Mouse (Mus musculus) cerebellum, postnatal 10 days (tissue): Measurements from ENCODE around the gene Aspg.

ENCODE experiments used
- DNase-seq, 2 experiments: peaks; one replicate each; pipeline ENCODE4 v3.0.0; 2021; ENCODE audit warnings: mixed read lengths in 2 of 2

Gene Aspg

DNA sequence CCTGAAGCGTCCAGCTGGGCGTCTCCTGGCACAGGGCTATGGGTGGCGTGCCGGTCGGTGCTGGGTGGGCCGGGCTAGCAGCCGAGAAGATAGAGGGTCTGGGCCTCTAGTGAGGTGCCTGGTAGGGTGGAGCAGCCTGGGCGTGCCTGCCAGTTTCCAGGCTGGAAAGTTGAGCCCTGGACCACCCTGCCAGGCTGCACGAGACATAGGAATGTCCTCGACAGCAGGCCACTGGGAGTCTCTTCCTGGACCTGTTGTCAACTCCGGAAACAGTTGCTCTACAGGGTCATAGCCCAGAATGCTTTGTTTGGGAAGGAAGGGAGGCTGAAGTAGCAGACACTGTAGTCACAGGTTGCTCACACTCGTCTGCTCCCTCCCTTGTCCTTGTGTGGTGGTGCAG, 47.1 kb downstream of the Aspg start:
- no peak for DNase-seq

DNA sequence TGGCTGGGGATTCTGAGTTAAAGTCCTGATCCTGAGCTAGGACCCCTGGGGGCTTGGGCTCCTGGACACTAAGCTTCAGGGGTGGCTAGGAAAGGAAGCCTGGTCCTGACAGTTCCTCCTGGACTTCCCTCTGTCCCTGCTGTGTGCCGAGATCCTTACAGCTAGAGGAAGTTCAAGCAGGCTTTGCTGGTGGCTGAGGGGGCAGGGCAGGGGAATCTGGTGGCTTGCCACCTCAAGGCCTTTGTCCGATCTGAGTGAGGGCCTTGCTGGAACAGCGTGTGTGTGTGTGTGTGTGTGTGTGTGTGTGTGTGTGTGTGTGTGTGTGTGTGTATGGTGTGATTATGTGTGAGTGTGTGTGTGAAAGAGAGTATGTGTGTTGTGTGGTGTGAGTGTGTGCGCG, 48.0 kb downstream of the Aspg start:
- no peak for DNase-seq

DNA sequence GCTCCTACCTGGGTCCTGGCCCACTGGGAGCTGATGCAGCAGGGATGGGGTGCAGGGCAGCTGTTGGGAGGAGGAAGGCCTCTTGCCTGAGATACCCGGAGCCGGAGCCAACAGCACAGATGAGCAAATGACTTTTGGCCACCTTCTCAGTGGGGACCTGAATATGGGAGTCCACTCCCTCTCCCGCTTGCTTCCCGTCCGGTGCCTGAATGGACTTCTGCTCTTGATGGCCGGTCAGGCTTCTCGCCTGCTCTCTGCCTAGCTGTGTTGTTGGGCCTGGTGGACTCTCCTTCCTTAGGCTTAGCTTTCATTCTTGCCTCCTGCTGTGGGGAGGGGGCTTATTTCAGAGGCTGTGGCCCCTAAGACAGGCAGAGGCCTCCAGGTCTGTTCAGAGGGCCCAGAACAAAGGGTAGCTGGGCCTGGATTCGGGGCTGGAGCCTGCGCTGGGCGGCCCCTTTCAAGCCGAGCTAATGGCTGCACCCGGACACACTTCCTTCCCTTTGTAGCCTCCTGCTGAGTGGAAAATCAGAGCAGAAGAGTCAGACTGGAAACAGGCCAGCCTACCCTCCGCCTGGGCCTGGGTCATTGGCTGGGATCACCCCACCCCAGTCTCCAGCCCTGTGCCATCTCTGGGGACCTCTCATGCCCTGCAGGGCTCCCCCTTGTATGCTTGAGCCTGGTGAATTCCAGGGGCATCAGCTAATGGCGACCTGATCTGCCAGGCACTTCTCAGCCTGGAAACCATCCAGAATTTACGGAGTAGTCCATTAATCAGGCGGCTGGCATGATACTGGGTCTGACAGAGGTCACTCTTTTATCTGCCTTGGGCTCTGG, 49.0 kb downstream of the Aspg start:
- peak; percentile 57 to 58 for DNase-seq

DNA sequence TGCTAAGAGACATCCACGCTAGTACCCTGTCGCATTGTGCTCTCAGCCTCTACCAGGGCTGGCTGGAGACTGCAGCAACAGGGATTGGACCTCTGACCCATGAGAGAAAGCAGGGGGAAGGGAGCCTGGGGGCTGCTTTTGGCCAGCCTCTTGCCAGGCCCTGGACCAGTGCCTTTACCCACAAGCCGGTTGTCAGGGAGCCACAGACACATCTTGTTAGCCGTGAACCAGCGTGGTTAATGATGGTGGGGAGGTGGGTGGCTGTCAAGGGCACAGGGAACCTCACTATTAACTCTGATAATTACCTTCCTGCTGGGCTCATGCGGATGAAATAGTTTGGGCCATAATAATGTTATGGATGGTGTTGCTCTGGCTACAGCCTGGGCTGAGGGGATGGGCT, 50.3 kb downstream of the Aspg start:
- peak in 1 of 2 experiments; percentile 56 for DNase-seq

DNA sequence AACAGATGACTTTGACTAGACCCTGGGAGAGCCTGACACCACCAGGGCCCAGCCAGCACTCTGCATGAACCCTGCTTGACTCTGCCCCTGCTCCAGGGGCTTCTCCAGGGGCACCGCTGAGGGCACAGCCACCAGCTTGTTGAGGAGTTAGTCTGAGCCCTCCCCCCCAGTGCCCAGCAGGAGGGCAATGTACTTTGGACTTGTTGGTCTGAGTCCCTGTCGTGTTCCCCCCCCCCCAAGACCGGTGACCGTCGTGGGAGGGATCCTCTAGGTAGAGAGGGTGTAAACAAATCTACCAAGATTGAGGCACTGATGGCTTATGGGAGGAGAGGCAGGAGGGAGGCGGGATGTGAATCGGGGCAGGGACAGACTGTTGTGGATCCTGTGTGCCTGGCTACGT, 51.8 kb downstream of the Aspg start:
- DNase-seq, result no peak

DNA sequence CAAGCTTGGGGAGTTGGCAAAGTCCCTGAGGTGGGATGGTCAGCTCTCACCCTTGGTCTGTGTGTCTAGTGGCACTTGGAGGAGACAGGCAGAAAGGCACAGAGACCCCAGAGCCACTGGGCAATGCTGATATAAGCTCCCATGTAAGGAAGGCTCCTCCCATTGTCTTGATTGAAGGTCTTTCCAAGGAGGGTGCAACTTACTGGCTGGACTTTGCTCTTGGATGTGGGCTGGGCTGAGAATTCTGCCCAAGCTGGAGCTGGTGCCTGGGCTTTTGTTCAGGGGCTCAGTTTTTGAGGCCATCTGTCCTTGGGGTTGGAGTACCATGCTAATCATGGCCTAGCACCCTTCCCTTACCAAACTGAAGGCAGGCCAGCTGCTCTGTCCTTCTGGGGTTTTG, 52.3 kb downstream of the Aspg start:
- no peak for DNase-seq

DNA sequence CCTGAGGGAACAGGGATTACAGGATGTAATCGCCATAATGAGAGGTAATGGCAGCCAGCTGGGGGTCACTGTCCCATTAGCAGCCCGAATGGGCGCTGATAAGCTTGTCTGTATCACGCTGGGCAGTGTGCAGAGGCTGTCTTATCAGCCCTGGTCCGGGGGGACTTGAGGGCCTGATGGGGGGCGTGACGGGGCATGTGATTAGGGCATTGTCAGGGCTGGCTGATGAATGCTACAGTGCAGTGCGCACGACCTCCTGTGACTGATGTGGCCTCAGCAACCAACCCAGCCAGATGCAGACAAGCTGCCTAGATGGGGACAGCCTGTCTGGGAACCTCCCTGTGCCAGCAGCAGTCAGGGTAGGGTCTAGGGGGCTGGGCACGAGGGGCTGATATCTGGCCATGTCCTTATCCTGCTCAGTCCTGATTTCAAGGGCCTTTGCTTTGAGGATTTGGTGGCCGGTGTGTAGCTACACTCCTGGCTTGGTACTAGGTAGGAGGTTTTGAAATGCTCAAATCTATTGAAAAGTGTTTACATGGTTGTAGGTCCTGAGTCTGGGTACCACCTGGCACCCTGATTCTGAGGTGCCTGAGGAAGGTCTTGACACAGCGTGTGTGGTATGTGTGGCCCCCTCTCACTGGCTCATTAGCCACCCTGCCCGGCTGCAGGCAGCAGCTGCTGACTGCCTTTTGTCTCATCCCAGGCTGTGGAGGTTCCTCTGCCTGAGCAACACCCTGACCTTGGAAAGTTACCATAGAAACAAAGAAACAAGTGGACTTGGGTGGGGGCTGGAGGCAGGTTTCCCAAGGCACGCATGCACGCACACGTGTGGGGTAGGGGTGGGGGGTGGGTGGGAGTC, 57.7 kb downstream of the Aspg start:
- no peak for DNase-seq

DNA sequence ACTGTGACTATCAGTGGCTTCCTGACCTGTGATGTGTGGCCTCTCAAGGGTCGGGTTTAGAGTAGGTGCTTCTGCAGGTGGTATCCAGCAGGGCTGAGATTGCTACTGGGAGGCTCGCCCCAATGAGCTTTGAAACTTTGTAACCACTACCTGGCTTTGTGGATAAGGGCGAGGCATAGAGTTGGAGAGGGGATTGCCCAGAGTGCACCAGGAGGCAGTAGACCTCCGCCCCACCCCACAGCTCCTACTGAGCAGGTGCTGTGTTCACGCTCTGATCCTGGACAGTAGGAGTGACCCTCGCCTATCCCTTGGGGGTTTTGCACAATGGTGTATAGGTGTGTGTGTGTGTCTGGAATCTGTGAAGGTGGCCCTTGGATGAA, 58.4 kb downstream of the Aspg start:
- DNase-seq, result no peak

DNA sequence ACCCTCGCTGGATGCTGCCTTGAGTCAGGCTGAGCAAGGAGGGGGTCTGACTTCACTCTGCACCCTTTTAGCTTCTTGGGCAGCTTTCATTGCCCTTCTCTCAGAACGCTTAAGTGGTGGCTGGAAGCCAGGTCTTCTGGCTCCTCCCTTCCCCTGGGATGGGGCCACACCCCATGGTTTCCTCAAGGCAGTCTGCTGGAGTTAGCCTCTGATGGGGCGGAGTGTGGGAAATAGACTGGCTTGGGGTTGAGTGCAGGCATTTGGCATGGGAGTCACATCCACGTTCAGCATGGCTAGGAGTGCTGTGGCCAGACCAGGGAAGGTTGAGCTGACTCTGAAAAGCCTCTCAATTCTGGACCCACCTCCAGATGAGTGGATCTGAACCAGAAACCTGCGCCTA, 62.8 kb downstream of the Aspg start:
- DNase-seq, result no peak

DNA sequence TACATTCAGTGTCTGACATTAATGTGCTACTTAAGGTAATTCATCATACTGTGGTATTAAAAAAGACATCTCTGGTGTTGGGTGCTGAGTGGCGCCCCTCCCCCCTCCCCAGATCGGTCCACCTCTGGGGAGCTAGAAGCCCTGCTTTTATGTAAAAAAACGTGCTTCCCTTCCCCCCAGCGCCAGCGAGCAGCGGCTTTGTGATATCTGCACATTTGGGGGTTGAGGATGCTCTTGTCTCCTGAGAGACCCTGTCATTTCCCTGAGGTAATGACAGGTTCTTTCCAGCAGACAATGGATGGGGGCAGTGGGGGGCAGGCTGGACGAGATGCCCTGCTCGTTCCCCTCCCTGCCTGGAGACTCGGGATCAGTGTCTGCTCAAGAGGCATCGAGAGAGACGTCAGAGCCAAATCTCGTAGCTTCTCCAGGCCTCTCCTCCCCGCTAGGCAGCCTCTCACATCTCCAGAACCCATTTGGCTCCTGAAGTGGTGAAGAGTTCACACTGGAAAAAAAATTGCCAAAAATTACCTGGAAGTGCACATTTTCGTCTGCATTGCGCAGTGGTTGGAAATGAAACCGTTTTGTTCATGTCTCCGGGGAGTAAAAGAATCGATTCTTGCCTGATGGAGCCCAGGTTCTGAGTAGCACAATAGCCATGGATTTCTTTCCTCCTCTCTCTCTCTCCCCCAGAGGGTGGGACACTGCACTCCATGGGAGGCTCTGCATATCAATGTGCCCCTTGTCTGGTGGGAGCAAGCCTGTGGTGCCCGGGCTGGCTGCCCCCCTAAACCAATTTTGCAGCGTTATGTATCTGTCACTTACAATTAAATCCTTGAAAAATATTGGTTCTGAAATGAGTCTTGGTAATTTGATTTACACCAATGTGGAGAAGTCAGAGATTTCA, 64.4 kb downstream of the Aspg start:
- DNase-seq, result no peak

DNA sequence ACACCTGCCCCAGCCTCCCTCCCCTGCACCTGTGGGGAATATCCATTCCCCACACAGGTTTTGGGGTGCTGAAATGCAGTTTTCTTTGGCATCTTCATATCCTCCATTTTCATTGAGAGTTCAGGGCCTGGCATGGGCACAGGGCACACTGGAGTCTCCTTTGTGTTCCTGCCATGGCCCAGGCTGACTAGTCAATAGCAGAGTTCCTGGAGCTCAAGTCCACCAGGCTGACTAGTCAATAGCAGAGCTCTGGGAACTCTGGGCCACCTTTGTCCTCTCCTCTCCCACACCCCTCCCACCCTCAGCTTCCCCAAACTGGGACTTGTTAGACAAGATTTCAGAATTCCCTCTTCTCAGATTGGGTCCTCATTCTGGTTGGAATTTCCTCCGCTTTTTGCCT, 65.2 kb downstream of the Aspg start:
- no peak for DNase-seq

DNA sequence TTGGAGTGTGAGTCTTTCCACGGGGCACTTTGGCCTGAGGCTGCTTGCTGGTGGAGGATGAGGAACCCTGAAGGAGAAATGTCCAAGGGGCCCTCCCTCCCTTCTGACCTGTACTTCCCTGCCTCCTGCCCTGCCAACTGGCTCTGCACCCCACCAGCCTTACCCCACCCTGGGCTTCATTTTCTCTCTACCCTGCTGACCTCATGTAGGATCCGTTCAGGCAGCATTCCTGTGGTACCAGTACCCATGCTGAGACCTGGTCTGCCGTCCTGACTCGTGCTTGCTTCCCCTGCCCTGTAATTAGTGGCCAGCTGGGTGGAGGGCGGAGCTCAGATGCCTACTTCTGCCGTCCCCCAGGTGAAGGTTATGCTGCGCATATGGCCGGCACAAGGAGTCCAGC, 65.7 kb downstream of the Aspg start:
- DNase-seq, result no peak
